Mouse (Mus musculus) cerebellum, postnatal 10 days (tissue): ENCODE measurements around the gene Rdm1.
"Not testable (repeated sequence)": the region's sequence is repeated elsewhere in the genome, so short reads cannot be mapped to it uniquely, and the experiment has no call there.

Experiments used
- DNase-seq, 2 experiments: peaks; one replicate each; pipeline ENCODE4 v3.0.0; 2021; ENCODE audit warnings: mixed read lengths in 2 of 2

The Rdm1 gene

DNA sequence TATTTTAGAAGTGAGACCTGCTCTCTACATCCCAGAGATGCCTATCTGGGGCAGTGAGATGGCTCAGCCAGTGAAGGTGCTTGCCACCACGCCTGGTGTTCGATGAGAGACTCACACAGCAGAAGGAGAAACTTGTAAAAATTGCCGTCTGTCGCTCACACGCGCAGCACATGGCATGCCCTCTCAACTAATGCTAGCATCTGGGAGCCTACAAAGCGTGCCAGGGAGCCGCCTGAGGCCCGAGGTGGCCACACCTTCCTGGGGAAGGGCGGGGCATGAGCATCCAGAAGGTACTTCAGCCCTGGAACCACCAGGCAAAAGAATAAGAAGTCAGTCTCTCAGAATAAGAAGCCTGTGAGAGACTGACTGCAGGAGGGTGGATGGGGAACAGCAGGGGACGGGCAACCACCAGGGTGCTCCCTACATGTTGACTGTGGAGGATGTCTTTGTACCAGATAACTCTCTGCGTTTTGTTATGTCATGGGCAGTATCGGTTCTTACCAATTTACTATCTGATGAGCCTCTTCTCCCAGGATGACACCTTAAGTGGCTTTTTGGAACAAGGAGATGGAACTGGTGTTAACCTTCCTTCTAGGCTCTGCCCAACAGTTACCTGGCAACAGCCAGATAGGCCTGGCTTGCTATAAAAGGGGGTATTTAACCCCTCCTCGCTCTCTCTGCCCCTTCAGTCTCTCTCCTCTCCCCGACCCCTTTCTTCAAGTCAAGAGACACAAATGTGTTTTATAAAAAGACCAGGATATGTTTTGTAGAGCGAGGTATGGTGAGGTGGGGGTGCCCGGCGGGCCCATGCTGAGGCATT is 9.8 kb upstream of the Rdm1 start:
- DNase-seq = peak; percentile 63 to 67

DNA sequence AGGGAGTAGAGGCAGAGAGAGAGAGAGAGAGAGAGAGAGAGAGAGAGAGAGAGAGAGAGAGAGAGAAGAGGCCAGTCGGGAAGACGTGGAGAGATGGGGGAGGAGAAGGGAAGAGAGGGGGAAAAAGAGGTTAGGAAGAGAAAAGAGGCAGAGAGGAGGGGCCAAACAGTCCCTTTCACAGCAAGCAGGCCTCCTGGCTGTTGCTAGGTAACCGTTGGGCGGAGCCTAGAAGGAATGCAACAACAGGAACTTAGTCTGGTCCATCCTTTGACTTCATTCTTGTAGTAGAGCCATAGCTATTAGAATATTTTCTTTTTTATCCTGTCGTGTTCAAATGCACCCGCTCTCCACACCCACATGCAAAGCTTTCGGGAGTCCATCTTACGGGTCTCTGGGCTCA is 9.1 kb upstream of the Rdm1 start:
- DNase-seq = peak in 1 of 2 experiments; percentile 53

- no peak for DNase-seq
These were observed 8.4 kb upstream of the Rdm1 start for GRCm38 (mm10) chr11:101618596-101618995.

GRCm38 (mm10) chr11:101620022-101620655 is 6.9 kb upstream of the Rdm1 start:
- not testable (repeated sequence) for DNase-seq

GRCm38 (mm10) chr11:101626649-101626994 is 373 bp upstream of the Rdm1 start:
- DNase-seq = no peak

- peak; percentile 88 to 91 for DNase-seq
These were observed 1.0 kb downstream of the Rdm1 start for GRCm38 (mm10) chr11:101627857-101628559.

GRCm38 (mm10) chr11:101628733-101629417 is 1.9 kb downstream of the Rdm1 start:
- not testable (repeated sequence) for DNase-seq

GRCm38 (mm10) chr11:101635660-101636059 is 8.7 kb downstream of the Rdm1 start:
- DNase-seq = no peak

DNA sequence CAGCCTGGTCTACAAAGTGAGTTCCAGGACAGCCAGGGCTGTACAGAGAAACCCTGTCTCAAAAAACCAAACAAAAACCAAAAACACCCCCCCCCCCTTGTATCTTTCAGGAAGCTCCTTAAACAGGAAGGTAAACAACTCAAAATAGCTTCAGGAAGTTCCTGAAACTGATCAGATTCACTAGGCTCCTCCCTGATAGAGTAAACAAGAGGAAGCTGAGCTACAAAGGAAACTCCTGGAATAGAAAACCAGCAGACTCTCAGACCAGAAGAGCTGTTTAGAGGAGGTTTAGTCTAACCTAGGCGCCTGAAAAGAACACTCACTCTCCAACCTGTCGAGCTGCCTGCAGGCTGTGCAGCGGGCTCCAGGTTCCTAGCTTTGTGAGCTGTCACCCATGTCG is 12.8 kb downstream of the Rdm1 start:
- DNase-seq = no peak

DNA sequence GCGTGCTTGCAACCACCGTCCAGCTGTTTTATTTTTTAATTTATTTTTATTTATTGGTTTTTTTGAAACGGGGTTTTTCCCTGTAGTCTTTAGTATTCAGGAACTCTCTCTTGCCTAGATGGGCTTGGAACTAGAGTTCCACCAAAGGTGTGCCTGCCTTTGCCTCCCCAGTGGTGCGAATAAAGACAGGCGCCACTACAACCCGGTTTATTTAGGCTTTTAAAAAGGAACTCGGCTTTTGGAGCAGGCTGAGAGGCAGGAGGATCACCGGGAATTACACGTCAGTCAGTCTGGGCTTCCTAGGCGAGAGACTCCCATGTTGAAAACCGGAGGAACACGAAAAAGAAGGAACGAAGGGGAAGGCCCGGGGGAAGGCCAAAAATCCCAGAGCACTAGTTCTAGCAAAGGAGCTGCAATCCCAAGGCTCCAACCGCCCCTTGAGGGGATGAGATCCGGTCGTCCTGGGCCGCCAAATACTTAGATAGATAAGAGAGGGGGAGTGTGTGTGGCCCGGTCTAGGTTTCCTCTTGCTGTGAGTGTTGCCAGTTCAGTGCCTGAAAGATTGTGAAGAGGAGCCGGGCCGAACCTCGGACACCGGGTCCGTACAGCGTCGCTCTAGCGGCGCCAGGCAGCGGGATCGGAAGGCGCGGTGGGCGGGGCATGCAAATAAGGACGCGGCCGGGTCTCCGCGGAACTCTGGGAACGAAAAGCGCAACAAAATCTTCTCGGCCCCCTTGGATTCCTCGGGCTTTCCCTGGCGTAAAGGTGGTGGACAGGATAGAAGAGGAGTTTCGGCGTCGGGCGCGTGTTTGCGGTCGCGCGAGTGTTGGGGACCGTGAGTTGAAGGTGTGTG is 14.1 kb downstream of the Rdm1 start:
- peak; percentile 91 for DNase-seq

DNA sequence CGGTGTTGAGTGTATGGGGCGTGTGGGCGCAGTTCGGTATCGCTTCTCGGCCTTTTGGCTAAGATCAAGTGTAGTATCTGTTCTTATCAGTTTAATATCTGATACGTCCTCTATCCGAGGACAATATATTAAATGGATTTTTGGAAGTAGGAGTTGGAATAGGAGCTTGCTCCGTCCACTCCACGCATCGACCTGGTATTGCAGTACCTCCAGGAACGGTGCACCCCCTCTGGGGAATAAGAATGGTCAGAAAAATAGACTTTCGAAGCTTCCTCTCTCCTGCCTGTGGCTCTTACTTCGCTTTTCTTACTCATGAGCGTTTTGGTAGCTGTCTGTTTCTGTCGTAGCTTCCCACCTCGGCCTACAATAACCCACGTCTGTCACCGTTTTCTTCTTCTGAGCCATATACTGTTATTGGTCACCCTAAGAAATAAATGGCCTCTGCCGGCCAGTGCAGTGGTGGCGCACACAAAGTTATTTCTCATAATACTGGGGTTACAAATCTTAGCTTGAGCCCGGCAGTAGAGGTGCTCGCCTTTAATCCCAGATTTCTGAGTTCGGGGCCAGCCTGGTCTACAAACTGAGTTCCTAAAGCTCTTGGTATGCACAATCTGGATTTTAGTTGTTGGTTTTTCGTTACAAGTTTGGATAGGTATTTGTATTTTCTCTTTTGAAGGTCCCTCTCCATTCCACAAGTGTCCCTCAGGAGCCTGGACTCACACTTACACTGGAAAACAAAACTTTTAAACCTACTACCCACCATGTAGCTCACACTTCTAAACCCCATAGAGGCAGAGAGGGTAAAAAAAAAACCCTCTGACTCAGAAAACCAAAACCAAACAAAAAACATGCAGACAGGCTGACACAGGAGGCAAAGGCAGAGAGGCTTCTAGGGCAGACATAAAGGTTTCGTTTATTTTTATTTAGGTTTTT is 15.0 kb downstream of the Rdm1 start:
- peak; percentile 58 to 59 for DNase-seq

- DNase-seq = no peak
These were observed 15.9 kb downstream of the Rdm1 start for GRCm38 (mm10) chr11:101642931-101643330.

GRCm38 (mm10) chr11:101644591-101644990 is 17.6 kb downstream of the Rdm1 start:
- no peak for DNase-seq

GRCm38 (mm10) chr11:101645043-101645410 is 18.0 kb downstream of the Rdm1 start:
- DNase-seq = not testable (repeated sequence)

- DNase-seq = peak; percentile 82 to 84
These were observed 18.7 kb downstream of the Rdm1 start for GRCm38 (mm10) chr11:101645411-101646282.

GRCm38 (mm10) chr11:101646283-101646794 is 19.3 kb downstream of the Rdm1 start:
- not testable (repeated sequence) for DNase-seq

DNA sequence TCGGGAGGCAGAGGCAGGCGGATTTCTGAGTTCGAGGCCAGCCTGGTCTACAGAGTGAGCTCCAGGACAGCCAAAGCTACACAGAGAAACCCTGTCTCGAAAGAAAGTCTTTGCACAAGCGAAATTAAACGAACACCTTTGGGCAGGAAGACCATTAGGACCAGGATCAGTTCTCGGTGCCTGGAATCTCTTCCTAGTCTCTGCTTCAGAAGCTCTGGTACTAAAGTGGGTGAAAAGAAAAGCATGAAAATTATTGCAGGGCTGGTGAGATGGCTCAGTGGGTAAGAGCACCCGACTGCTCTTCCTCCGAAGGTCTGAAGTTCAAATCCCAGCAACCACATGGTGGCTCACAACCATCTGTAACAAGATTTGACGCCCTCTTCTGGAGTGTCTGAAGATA is 20.1 kb downstream of the Rdm1 start:
- not testable (repeated sequence) for DNase-seq

GRCm38 (mm10) chr11:101656356-101656755 is 29.4 kb downstream of the Rdm1 start:
- no peak for DNase-seq

DNA sequence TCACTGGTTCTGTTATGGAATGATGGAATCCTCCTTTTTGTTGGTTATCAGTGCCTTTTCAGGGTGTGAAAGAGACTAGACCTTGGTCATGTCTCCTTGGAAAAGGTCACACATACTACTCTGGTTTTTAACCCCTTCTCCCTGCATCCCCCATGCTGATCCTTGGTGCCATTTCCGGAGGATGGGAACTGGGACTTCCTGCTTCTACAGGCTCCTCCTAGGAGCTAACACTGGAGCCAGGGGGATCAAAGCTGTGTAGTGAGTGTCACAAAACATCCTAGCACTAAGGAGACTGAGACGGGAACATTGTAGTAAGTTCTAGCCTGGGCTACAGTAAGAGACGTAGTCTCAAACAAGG is 30.5 kb downstream of the Rdm1 start:
- peak; percentile 59 to 71 for DNase-seq
